Mouse (Mus musculus) limb, embryonic 13.5 days (tissue): ENCODE results near the gene Lmtk2. TPM values are rescaled to one million over a fixed set of nuclear protein-coding genes. Genes with fewer than 3 reads are reported as not detected.

ENCODE experiments used
- ATAC-seq: fragments of 200-750 bp; cut with Nextera tagmentation; 2 replicates; pipeline ENCODE4 v1.8.0; 2017; ENCODE audit warnings: low read depth, moderate number of reproducible peaks, moderate TSS enrichment; ENCODE audit not compliant: low FRiP score
- H3K27ac ChIP-seq: fragments of 300-500 bp; sonication (generic); 2 replicates; pipeline ENCODE4 v1.5.1; 2015; ENCODE audit warnings: inconsistent platforms, mild to moderate bottlenecking, moderate library complexity
- H3K27me3 ChIP-seq: fragments of 300-500 bp; sonication (generic); 2 replicates; pipeline ENCODE4 v1.6.1; 2015; ENCODE audit warnings: mild to moderate bottlenecking, inconsistent platforms
- H3K36me3 ChIP-seq: fragments of 300-500 bp; sonication (generic); 2 replicates; pipeline ENCODE4 v1.6.1; 2015; ENCODE audit warnings: inconsistent platforms, mild to moderate bottlenecking, moderate library complexity
- H3K4me1 ChIP-seq: fragments of 300-500 bp; sonication (generic); 2 replicates; pipeline ENCODE4 v1.6.1; 2015; ENCODE audit warnings: inconsistent platforms
- H3K4me2 ChIP-seq: fragments of 300-500 bp; sonication (generic); replicated peaks from 2 replicates; pipeline ENCODE4 v1.6.1; 2015; ENCODE audit warnings: inconsistent platforms, mild to moderate bottlenecking, moderate library complexity
- H3K4me3 ChIP-seq: fragments of 300-500 bp; sonication (generic); 2 replicates; pipeline ENCODE4 v1.5.1; 2015; ENCODE audit warnings: moderate library complexity, mild to moderate bottlenecking, inconsistent platforms
- H3K9ac ChIP-seq: fragments of 300-500 bp; sonication (generic); 2 replicates; pipeline ENCODE4 v1.6.1; 2015; ENCODE audit warnings: mild to moderate bottlenecking, inconsistent platforms
- H3K9me3 ChIP-seq: fragments of 300-500 bp; sonication (generic); 2 replicates; pipeline ENCODE4 v1.6.1; 2016; ENCODE audit warnings: inconsistent platforms
- WGBS: fragments of 180-500 bp; shearing (Covaris S2); methylation state at CpG from one replicate; pipeline ENCODE4 v1.1.7; 2015; 5-methylcytosine and 5-hydroxymethylcytosine counted together
- polyA plus RNA-seq: library from polyadenylated mRNA; unstranded; fragments of >200 nt; fragmentation: Nextera tagmentation; extraction: Ambion mirVana; gene quantifications from 2 replicates; pipeline ENCODE4 v1.2.1, GENCODE M21; 2015

Lmtk2 gene
- polyA plus RNA-seq, 1 experiment from 2014 or later, result 3.8 TPM

GRCm38 (mm10) chr5:144223503-144223862, 123.2 kb downstream of the Lmtk2 start, which contains the start of gene Tecpr1:
TSS of gene Tecpr1 (minus strand) at chr5:144223615.
- peaks cover 21% of the 10 kb centered on the region for H3K4me1 ChIP-seq
- no peaks in the 10 kb centered on the region for H3K27me3 ChIP-seq
- peak within 1 kb of the TSS; percentile 73 for H3K4me3 ChIP-seq
- no peaks in the 10 kb centered on the region for H3K36me3 ChIP-seq
- peak within 1 kb of the TSS; percentile 89 for H3K4me2 ChIP-seq
- H3K27ac ChIP-seq, result peak within 1 kb of the TSS; percentile 63; the same call in 1 of the 2 replicates
- peak; percentile 97 for ATAC-seq
- H3K9me3 ChIP-seq, result no peaks in the 10 kb centered on the region
- peak within 1 kb of the TSS; percentile 81 for H3K9ac ChIP-seq
- 0% methylated on average over 37 of the region's 37 CpGs for WGBS

- 21% methylated on average over 18 of the region's 18 CpGs for WGBS
- Histone ChIP-seq H3K4me2 (peak overlapping the region; percentile 89), H3K27ac (peak overlapping the region; percentile 63; the same call in 1 of the 2 replicates), H3K27me3 (no peaks in the 10 kb centered on the region), H3K36me3 (no peaks in the 10 kb centered on the region), H3K9me3 (no peaks in the 10 kb centered on the region), H3K4me1 (peaks cover 21% of the 10 kb centered on the region), H3K4me3 (peak overlapping the region; percentile 73), H3K9ac (peak overlapping the region; percentile 81)
- no peak for ATAC-seq
Measured at GRCm38 (mm10) chr5:144223899-144224816, 123.9 kb downstream of the Lmtk2 start.

- H3K36me3 ChIP-seq, result no peaks in the 10 kb centered on the region
- no peaks in the 10 kb centered on the region for H3K27me3 ChIP-seq
- peaks cover 20% of the 10 kb centered on the region for H3K4me1 ChIP-seq
- H3K9ac ChIP-seq, result no peak overlapping the region
- no peaks in the 10 kb centered on the region for H3K9me3 ChIP-seq
- no peak overlapping the region for H3K4me3 ChIP-seq
- no peak overlapping the region for H3K4me2 ChIP-seq
- 28% methylated on average over 11 of the region's 11 CpGs for WGBS
- no peak overlapping the region for H3K27ac ChIP-seq
- ATAC-seq, result no peak
Measured at GRCm38 (mm10) chr5:144226220-144226619, 126.0 kb downstream of the Lmtk2 start.

- 82% methylated on average over 7 of the region's 7 CpGs for WGBS
- H3K4me1 ChIP-seq, result no peaks in the 10 kb centered on the region
- no peak for ATAC-seq
- no peak overlapping the region for H3K9ac ChIP-seq
- H3K27me3 ChIP-seq, result no peaks in the 10 kb centered on the region
- no peak overlapping the region for H3K4me2 ChIP-seq
- no peak overlapping the region for H3K4me3 ChIP-seq
- no peaks in the 10 kb centered on the region for H3K36me3 ChIP-seq
- H3K27ac ChIP-seq, result no peak overlapping the region
- H3K9me3 ChIP-seq, result no peaks in the 10 kb centered on the region
Measured at GRCm38 (mm10) chr5:144230216-144230615, 130.0 kb downstream of the Lmtk2 start.

- ATAC-seq, result no peak
- WGBS, result 75% methylated on average over 1 of the region's 1 CpGs
- Histone ChIP-seq H3K36me3 (no peaks in the 10 kb centered on the region), H3K27ac (no peak overlapping the region), H3K9me3 (no peaks in the 10 kb centered on the region), H3K27me3 (no peaks in the 10 kb centered on the region), H3K4me2 (no peak overlapping the region), H3K4me1 (no peaks in the 10 kb centered on the region), H3K9ac (no peak overlapping the region), H3K4me3 (no peak overlapping the region)
Measured at GRCm38 (mm10) chr5:144231410-144231809, 131.2 kb downstream of the Lmtk2 start.

- no peaks in the 10 kb centered on the region for H3K27me3 ChIP-seq
- H3K36me3 ChIP-seq, result no peaks in the 10 kb centered on the region
- no peak for ATAC-seq
- no peak overlapping the region for H3K9ac ChIP-seq
- no peaks in the 10 kb centered on the region for H3K4me1 ChIP-seq
- no peak overlapping the region for H3K4me3 ChIP-seq
- WGBS, result 87% methylated on average over 5 of the region's 5 CpGs
- H3K4me2 ChIP-seq, result no peak overlapping the region
- no peak overlapping the region for H3K27ac ChIP-seq
- H3K9me3 ChIP-seq, result no peaks in the 10 kb centered on the region
Measured at GRCm38 (mm10) chr5:144232531-144232930, 132.3 kb downstream of the Lmtk2 start.

GRCm38 (mm10) chr5:144234222-144234621, 134.0 kb downstream of the Lmtk2 start:
- H3K9ac ChIP-seq, result no peak overlapping the region
- no peak overlapping the region for H3K27ac ChIP-seq
- H3K9me3 ChIP-seq, result 0 out of 2 replicates have a peak, but pooled peaks cover 4% of the 10 kb centered on the region
- H3K4me2 ChIP-seq, result no peak overlapping the region
- H3K4me1 ChIP-seq, result no peaks in the 10 kb centered on the region
- H3K4me3 ChIP-seq, result no peak overlapping the region
- H3K36me3 ChIP-seq, result no peaks in the 10 kb centered on the region
- ATAC-seq, result no peak
- 74% methylated on average over 6 of the region's 6 CpGs for WGBS
- no peaks in the 10 kb centered on the region for H3K27me3 ChIP-seq

GRCm38 (mm10) chr5:144234714-144235113, 134.5 kb downstream of the Lmtk2 start:
- no peak overlapping the region for H3K9ac ChIP-seq
- no peak overlapping the region for H3K27ac ChIP-seq
- no peaks in the 10 kb centered on the region for H3K4me1 ChIP-seq
- H3K36me3 ChIP-seq, result no peaks in the 10 kb centered on the region
- no peaks in the 10 kb centered on the region for H3K27me3 ChIP-seq
- no peak for ATAC-seq
- 0 out of 2 replicates have a peak, but pooled peaks cover 4% of the 10 kb centered on the region for H3K9me3 ChIP-seq
- no peak overlapping the region for H3K4me3 ChIP-seq
- WGBS, result 86% methylated on average over 7 of the region's 7 CpGs
- no peak overlapping the region for H3K4me2 ChIP-seq

Other genes with a start within 250 kb of the Lmtk2 start
- 0.22 and 0.29 TPM in 2 replicates for gene Ankrd61, start 202.8 kb upstream of the Lmtk2 start, polyA plus RNA-seq
- 97.9 and 106 TPM in 2 replicates for gene Aimp2, start 190.6 kb upstream of the Lmtk2 start, polyA plus RNA-seq
- gene Pms2, start 190.5 kb upstream of the Lmtk2 start, polyA plus RNA-seq, result 35.8 and 37.9 TPM in 2 replicates
- 0.89 and 1.1 TPM in 2 replicates for gene Gm42421, start 172.3 kb upstream of the Lmtk2 start, polyA plus RNA-seq
- 0.80 and 1.0 TPM in 2 replicates for gene Rsph10b, start 167.4 kb upstream of the Lmtk2 start, polyA plus RNA-seq
- 84.5 and 85.5 TPM in 2 replicates for gene Ccz1, start 85.6 kb upstream of the Lmtk2 start, polyA plus RNA-seq
- gene Ocm, start 73.8 kb upstream of the Lmtk2 start, polyA plus RNA-seq, result not detected in 2 replicates
- gene Bhlha15, start 89.8 kb downstream of the Lmtk2 start, polyA plus RNA-seq, result 0.06 and 0.22 TPM in 2 replicates
- gene Tecpr1, start 123.2 kb downstream of the Lmtk2 start, polyA plus RNA-seq, result 26.3 and 27.0 TPM in 2 replicates
- gene Bri3, start 144.0 kb downstream of the Lmtk2 start, polyA plus RNA-seq, result 112 and 126 TPM in 2 replicates